Mouse (Mus musculus): ENCODE data around the gene Taf13.
"Not testable (repeated sequence)": the region's sequence is repeated elsewhere in the genome, so short reads cannot be mapped to it uniquely, and the experiment has no call there.

The Taf13 gene

GRCm38 (mm10) chr3:108571443-108572294 is at the start of gene Taf13:
TSS of gene Taf13 (plus strand) at chr3:108571698.
- peak; percentile 97 for DNase-seq (ENCODE audit: low spot score)

DNA sequence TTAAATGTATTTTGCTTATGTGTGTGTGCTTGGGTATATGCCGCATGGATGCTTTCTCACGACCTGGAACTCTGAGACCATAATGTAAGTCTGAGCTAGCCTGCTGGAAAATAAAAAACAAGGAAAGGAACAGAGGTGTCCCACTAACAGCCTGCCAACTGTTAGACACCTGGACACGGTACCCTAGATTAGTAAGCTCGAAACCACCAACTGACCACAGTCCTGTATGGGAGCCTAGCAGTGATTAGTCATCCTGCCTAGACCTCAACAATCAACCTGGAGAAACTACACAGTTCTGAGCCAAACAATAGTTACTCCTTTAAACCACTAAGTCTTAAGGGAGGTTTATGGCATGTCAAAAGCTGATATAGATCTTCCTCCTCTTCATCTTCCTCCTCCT is 48.1 kb upstream of the Taf13 start:
- no peak for DNase-seq (ENCODE audit: low spot score)

GRCm38 (mm10) chr3:108528489-108528888 is 43.0 kb upstream of the Taf13 start:
- DNase-seq (ENCODE audit: low spot score), result no peak

- peak; percentile 31 for DNase-seq (ENCODE audit: low spot score)
Measured at GRCm38 (mm10) chr3:108533114-108533885, 38.2 kb upstream of the Taf13 start.

- no peak for DNase-seq (ENCODE audit: low spot score)
Measured at GRCm38 (mm10) chr3:108533951-108534350, 37.5 kb upstream of the Taf13 start, which contains the start of gene 1700013F07Rik. TSS of gene 1700013F07Rik (plus strand) at chr3:108534150.

DNA sequence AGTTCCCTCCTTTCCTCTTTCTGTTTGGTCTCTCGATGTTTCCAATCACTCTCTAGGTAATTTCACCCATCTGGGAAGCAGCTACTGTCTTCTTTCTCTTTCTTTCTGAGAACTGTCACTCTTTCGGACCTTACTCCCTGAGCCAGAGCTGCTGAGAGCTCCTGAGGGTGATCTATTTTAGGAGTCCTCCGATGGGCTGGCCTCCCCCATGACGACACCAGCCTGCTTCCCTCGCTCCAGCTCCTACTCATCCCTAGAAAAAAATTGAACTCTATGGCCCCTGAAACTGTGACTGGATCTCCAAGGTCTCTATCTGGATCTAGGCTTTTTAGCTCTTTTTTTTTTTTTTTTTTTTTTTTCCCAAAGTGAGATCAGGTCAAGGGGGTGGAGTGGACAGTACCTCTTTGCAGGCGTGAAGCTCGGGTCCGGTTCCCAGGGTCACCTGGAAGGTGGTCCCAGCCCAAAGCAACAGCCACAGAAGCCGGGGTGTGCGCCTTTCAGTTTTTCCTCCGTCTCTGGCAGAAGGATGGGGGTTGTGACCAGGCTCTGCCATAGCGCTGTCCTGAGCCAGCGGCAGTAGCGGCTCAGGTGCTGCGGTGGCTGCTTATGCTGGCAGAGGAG is 35.5 kb upstream of the Taf13 start:
- DNase-seq (ENCODE audit: low spot score), result no peak

DNA sequence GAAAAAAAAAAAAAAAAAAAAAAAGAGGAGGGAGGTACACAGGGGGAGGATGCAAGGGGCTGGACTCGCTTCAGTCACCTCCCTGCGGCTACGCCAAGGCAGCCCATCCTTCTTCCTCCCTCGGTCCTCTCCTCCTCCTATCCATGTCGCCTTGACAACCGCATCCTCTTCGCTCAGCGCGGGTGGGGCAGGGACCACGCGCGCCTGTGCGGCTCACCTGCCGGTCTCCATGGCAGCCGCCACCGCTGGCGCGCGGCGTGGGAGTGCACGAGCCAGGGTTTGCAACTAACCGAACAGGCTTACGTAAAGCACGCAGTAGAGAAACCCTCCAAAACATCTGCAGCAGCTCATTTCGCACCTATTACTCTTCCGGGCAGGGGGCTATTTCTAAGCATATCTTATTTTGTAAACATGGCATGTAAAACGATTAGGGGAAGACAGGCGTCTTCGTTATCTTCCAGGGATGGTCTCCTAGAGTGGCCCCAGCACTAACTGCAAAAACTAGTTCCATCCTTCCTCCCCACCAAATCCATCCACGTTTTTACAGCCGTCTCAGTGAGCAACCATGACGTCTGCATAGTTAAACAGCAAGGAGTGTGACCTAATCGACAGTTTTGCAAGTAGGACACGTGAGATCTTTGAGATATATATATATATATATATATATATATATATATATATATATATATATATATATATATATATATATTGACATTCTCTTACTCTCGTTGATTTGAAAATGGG is 34.8 kb upstream of the Taf13 start, which contains the start of gene 5330417C22Rik:
Gene 5330417C22Rik, minus strand, starts transcription at position 20 of the 744 bp plus-strand sequence.
- DNase-seq (ENCODE audit: low spot score), result no peak

- DNase-seq (ENCODE audit: low spot score), result peak; percentile 80
Measured at GRCm38 (mm10) chr3:108537303-108537702, 34.2 kb upstream of the Taf13 start.

DNA sequence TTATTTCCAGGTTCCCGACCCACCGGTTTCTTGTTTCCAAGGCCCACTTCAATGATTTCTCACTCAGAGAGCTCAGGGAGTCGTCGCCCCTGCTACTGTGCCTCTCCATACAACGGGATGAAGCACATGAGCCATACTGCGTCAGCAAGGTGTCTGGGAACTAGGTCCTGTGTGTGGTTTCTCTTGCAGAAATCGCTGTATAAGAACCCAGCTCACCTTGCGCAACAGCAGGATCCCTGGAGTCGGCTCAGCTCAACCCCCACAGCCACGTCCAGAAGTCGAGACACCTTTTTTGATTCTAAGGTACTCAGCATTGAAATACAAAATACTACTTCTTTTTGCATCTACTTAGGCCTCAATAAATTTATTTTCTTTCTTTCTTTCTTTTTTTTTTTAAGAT is 29.2 kb upstream of the Taf13 start:
- DNase-seq (ENCODE audit: low spot score), result no peak

- DNase-seq (ENCODE audit: low spot score), result peak; percentile 40
Measured at GRCm38 (mm10) chr3:108554111-108554561, 17.4 kb upstream of the Taf13 start.

DNA sequence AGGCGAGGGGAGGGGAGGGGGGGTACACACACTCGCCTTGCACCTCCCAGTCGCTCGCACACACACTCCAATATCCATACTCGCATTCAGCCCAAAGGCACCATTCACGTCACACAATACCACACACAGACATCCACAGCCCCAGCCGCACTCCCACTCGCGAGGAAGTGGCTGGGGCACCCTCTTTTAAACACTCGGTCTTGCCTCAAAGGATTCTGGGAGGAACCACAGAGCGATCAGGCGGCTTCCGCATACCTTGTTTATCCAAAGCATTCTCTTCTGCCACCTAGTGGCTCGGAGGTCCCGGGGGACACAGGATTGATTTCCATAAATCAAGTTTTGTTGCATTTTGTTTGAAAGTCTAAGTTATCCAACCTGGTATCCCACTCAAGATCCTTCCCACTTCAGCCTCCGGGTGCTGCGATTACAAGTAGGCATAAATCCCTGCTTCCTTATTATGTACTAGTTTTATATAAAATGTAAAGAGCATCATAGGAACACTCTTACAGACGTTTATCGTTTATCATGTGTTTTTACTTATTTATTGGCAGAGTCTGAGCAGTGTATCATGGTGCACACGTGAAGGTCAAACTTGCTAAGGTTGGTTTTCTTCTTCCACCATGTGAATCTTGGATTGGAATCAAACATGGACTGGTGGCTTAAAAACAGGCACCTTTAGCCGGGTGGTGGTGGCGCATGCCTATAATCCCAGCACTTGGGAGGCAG is 16.7 kb upstream of the Taf13 start:
- peak; percentile 96 for DNase-seq (ENCODE audit: low spot score)

- peak; percentile 54 for DNase-seq (ENCODE audit: low spot score)
Measured at GRCm38 (mm10) chr3:108557888-108558287, 13.6 kb upstream of the Taf13 start.

DNA sequence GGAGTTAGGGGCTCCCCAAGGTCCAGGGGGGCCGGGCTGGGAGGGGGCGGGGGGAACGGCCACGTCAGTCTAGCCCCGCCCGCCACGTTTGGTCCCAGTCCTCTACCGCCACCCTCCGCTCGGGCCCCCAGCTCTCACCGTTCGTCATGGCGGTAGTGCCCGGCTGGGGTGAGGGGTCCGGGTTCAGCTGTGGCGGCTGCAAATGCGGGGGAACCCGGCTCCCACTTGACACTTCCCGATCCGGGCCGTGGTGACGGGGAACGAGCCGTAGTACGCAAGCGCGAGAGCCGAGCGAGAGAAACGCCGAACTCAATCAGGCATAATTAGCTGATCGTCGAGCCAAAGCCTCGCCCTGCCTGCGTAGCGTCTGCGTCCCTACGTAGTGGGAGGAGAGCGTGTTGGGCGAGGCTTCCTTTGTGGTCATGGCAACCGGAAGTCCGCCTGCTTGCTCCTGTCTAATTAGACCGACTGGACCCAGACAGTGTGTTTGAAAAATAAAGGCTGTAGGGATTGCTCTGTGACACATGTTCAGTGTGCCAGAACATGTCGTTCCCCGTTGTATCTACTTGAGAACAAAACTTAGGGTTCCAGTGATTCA is 9.3 kb upstream of the Taf13 start, which contains the start of gene Tmem167b:
Gene Tmem167b, minus strand, starts transcription at position 334 of the 598 bp plus-strand sequence.
- peak; percentile 99 for DNase-seq (ENCODE audit: low spot score)

GRCm38 (mm10) chr3:108562777-108563271 is 8.7 kb upstream of the Taf13 start:
- no peak for DNase-seq (ENCODE audit: low spot score)

GRCm38 (mm10) chr3:108563309-108563708 is 8.2 kb upstream of the Taf13 start:
- DNase-seq (ENCODE audit: low spot score), result peak; percentile 92

GRCm38 (mm10) chr3:108567990-108568877 is 3.3 kb upstream of the Taf13 start:
- no peak for DNase-seq (ENCODE audit: low spot score)

DNA sequence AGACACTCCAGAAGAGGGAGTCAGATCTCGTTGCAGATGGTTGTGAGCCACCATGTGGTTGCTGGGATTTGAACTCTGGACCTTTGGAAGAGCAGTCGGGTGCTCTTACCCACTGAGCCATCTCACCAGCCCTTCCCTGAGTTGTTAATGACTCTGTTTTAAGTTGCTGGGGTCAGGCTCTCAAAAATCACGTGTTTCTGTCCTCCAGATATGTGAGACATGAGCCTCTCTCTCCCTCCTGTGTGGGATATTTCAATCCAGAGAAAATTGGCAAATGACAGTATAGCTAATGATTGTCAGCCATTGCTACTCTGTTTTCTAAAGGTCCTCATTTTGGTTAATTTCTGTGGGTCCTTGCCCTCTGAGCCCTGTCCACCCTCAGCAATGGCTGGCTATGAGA is 1.9 kb upstream of the Taf13 start:
- not testable (repeated sequence) for DNase-seq (ENCODE audit: low spot score)

DNA sequence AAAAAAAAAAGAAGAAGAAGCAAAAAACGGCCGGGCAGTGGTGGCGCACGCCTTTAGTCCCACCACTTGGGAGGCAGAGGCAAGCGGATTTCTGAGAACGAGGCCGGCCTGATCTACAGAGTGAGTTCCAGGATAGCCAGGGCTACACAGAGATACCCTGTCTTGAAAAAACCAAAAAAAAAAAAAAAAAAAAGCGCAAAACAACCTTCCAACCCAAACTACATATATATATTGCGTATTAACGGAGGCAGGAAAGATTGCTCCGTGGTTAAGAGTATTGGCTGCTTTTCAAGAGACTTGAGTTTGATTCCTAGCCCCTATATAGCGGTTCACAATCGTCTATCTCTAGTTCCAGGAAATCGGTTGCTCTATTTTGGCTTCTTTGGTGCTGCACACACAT is 685 bp upstream of the Taf13 start:
- DNase-seq (ENCODE audit: low spot score), result no peak
